Mouse (Mus musculus) liver, embryonic 14.5 days (tissue): Measurements from ENCODE around the gene Crocc. TPM values are rescaled to one million over a fixed set of nuclear protein-coding genes. Genes with fewer than 3 reads are reported as not detected.

Source experiments
- ATAC-seq: fragments of 200-750 bp; cut with Nextera tagmentation; 2 replicates; pipeline ENCODE4 v1.8.0; 2017; ENCODE audit warnings: moderate number of reproducible peaks, mild to moderate bottlenecking, moderate library complexity; ENCODE audit not compliant: insufficient read depth
- DNase-seq, 3 experiments: peaks; one replicate each; pipeline ENCODE4 v3.0.0-alpha.2; 2012 to 2013; ENCODE audit warnings: low read depth in 3 of 3, low spot score in 3 of 3
- H3K27ac ChIP-seq: fragments of 300-500 bp; sonication (generic); 2 replicates; pipeline ENCODE4 v1.5.1; 2014; ENCODE audit warnings: moderate library complexity, mild to moderate bottlenecking, control low read depth, inconsistent platforms
- H3K27me3 ChIP-seq: fragments of 300-500 bp; sonication (generic); 2 replicates; pipeline ENCODE4 v1.6.1; 2014; ENCODE audit warnings: mild to moderate bottlenecking, low read length, moderate library complexity; ENCODE audit not compliant: control insufficient read depth, insufficient read depth
- H3K36me3 ChIP-seq: fragments of 300-500 bp; sonication (generic); replicated peaks from 2 replicates; pipeline ENCODE4 v1.6.1; 2014; ENCODE audit warnings: low read depth; ENCODE audit not compliant: control insufficient read depth, insufficient read depth
- H3K4me1 ChIP-seq, 2 experiments: fragments of 200-500 bp in 1 of 2; fragments of 300-500 bp in 1 of 2; sonication (generic) in 1 of 2; replicated peaks; 2 replicates each; pipeline ENCODE4 v1.6.1; 2012 to 2014; ENCODE audit warnings: antibody characterized with exemption in 1 of 2, inconsistent platforms in 1 of 2, low read length in 1 of 2; ENCODE audit not compliant: control insufficient read depth in 2 of 2, insufficient read depth in 2 of 2
- H3K4me2 ChIP-seq: fragments of 300-500 bp; sonication (generic); 2 replicates; pipeline ENCODE4 v1.6.1; 2014; ENCODE audit warnings: low read depth, mild to moderate bottlenecking, control low read depth, moderate library complexity
- H3K4me3 ChIP-seq, 2 experiments: fragments of 200-500 bp in 1 of 2; fragments of 300-500 bp in 1 of 2; sonication (generic) in 1 of 2; 2 replicates each; pipeline ENCODE4 v1.5.1; 2012 to 2014; ENCODE audit warnings: low read depth in 2 of 2, low read length in 2 of 2, mild to moderate bottlenecking in 2 of 2, control low read depth in 1 of 2, inconsistent platforms in 1 of 2, moderate library complexity in 1 of 2; ENCODE audit not compliant: insufficient read depth in 1 of 2
- H3K9ac ChIP-seq: fragments of 300-500 bp; sonication (generic); replicated peaks from 2 replicates; pipeline ENCODE4 v1.6.1; 2014; ENCODE audit warnings: mild to moderate bottlenecking, control low read depth, moderate library complexity
- H3K9me3 ChIP-seq: fragments of 300-500 bp; sonication (generic); 2 replicates; pipeline ENCODE4 v1.6.1; 2016; ENCODE audit warnings: low read length, mixed read lengths; ENCODE audit not compliant: control insufficient read depth
- CTCF ChIP-seq: IDR thresholded peaks from 2 replicates; pipeline ENCODE4 v1.5.1; 2016; ENCODE audit warnings: antibody characterized with exemption, low read depth, control low read depth
- EP300 ChIP-seq: IDR thresholded peaks from 2 replicates; pipeline ENCODE4 v1.6.1; 2016; ENCODE audit warnings: antibody characterized with exemption, low read depth
- WGBS: fragments of 180-500 bp; shearing (Covaris S2); extraction: QIAGEN DNeasy Blood & Tissue Kit; methylation state at CpG from one replicate; pipeline ENCODE4 v1.1.7; 2014; ENCODE audit not compliant: insufficient replicate concordance; 5-methylcytosine and 5-hydroxymethylcytosine counted together
- polyA plus RNA-seq, 2 experiments: library from polyadenylated mRNA; depleted of rRNA in 1 of 2; stranded (reverse) in 1 of 2; unstranded in 1 of 2; fragments of >200 nt; fragmentation: Nextera tagmentation in 1 of 2; extraction: Ambion mirVana in 1 of 2; gene quantifications; 2 replicates each; pipeline versions ENCODE4 v1.2.1 to v1.2.3; 2012 to 2014

The Crocc gene
- polyA plus RNA-seq, 2 experiments, result 0.53 to 1.7 TPM

DNA sequence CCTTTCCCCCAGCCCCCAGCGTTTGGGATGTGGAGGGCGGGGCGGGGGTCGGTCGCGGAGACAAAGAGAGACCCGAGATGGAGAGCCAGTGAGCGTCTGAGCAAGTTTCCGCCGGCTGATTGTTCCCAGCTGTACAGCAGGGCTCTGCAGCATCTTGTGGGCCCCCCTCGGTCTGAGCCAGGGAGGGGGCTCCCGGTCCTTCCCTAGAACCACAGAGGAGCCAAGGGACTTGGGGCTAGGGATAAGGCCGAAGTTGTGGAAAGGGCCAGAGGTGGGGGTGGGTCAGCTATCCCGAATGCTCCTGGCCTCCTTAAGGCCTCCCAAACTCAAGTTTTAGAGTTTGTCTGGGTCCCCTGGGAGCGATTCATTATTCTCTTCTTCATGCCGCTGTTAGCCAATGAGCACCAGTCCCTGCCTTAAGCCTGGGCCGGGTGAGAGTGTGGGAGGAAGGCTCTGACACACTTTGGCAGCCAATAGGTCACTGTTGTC, 49.4 kb downstream of the Crocc start:
- Histone ChIP-seq H3K4me3 (peak overlapping the region; percentile 33 to 40), H3K27ac (no peak overlapping the region)

DNA sequence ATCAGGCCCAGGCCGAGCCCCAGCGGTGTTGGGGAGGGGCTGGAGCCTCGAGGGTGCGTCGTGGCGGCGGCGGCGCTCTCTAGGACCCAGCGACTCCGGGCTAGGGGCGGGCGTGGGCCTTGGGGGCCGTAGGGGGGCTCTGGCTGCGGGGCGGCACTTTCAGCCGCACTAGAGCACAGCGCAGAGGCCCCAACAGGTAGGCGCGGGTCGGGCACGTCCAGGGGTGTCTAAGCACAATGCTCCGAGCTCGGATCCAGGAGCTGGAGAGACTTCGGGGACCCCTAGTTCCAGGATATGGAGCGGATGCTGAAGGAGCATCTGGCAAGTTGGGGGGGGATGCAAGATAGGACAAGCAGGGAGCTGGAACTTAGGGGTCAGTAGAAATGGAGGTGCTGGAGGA, 49.8 kb downstream of the Crocc start:
- H3K4me2 ChIP-seq, result peak overlapping the region; percentile 47
- H3K4me1 ChIP-seq, result peaks cover 2 to 8% of the 10 kb centered on the region in 2 experiments; a peak in 3 of 4 replicates
- H3K4me3 ChIP-seq, result peak overlapping the region; percentile 33 to 40
- no peak for ATAC-seq
- H3K36me3 ChIP-seq, result no peaks in the 10 kb centered on the region
- 1% methylated on average over 26 of the region's 26 CpGs for WGBS
- H3K27ac ChIP-seq, result no peak overlapping the region
- peaks cover 12% of the 10 kb centered on the region for H3K27me3 ChIP-seq
- H3K9ac ChIP-seq, result no peak overlapping the region
- H3K9me3 ChIP-seq, result no peaks in the 10 kb centered on the region
- TF ChIP-seq EP300 (no peak), CTCF (no peak)
- no peak for DNase-seq

More for the DNA sequence above, 49.4 kb downstream of the Crocc start:
- TF ChIP-seq CTCF, result no peak
- TF ChIP-seq EP300, result no peak
- Histone ChIP-seq H3K4me1 (peaks cover 2 to 8% of the 10 kb centered on the region in 2 experiments; a peak in 3 of 4 replicates), H3K27me3 (peaks cover 12% of the 10 kb centered on the region), H3K36me3 (no peaks in the 10 kb centered on the region), H3K9me3 (no peaks in the 10 kb centered on the region), H3K9ac (no peak overlapping the region), H3K4me2 (peak overlapping the region; percentile 47)
- no peak for ATAC-seq
- no peak for DNase-seq
- 10% methylated on average over 17 of the region's 17 CpGs for WGBS

DNA sequence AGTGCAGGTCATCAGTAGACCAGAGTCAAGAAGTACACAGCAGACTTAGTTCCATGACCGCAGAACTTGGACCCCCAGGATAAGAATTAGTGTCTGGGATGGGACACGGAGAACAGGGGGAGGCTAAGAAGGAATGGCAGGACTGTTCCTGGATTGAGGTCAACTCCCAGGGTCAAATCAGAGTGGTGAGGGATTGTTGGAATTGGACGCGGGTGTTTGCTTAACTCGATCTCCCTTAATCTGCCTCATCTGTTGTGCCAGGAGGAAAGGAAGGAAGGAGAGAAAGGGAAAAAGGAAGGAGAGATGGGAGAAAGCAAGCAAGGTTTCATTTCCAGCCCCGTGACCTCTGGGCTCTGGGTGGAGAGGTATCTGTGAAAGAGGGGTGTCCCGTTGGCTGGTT, 50.2 kb downstream of the Crocc start, which contains the start of gene Mfap2:
Gene Mfap2 (plus strand): TSS at position 301 of the 400 bp plus-strand sequence.
- no peak for TF ChIP-seq CTCF
- TF ChIP-seq EP300, result no peak
- ATAC-seq, result no peak
- H3K4me1 ChIP-seq, result peaks cover 2 to 8% of the 10 kb centered on the region in 2 experiments; a peak in 3 of 4 replicates
- DNase-seq, result no peak
- no peak within 1 kb of the TSS for H3K9ac ChIP-seq
- H3K36me3 ChIP-seq, result no peaks in the 10 kb centered on the region
- H3K9me3 ChIP-seq, result no peaks in the 10 kb centered on the region
- H3K27ac ChIP-seq, result no peak within 1 kb of the TSS
- WGBS, result 23% methylated on average over 7 of the region's 7 CpGs
- H3K27me3 ChIP-seq, result peaks cover 12% of the 10 kb centered on the region
- H3K4me2 ChIP-seq, result peak within 1 kb of the TSS; percentile 47
- H3K4me3 ChIP-seq, result peak within 1 kb of the TSS; percentile 33 to 40

DNA sequence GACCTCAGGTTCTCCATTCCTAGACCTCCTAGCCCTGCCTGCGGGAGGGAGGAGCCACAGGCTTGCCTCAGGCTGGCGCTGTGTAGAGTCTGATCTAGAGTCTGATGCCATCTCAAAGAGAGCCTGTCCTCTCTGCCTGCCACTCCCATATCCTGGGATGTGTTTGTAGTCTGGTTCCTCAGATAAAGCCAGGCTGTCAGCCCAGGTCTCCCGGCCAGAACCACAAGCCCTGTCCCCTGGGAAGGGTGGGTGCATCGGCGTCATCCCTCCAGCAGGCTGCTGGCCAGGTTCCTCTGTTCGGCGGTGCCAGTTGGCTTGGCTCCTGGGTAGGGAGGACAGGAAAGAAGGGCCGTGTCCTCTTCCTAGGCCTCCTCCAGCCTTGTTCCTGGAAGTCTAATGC, 52.3 kb downstream of the Crocc start:
- no peak for TF ChIP-seq CTCF
- TF ChIP-seq EP300, result peak; percentile 34; the same call in 1 of the 2 replicates
- H3K4me3 ChIP-seq, result no peak overlapping the region
- peaks cover 2 to 8% of the 10 kb centered on the region in 2 experiments; a peak in 3 of 4 replicates for H3K4me1 ChIP-seq
- H3K4me2 ChIP-seq, result no peak overlapping the region
- H3K27ac ChIP-seq, result no peak overlapping the region
- H3K9ac ChIP-seq, result no peak overlapping the region
- H3K27me3 ChIP-seq, result peaks cover 12% of the 10 kb centered on the region
- DNase-seq (peak in 1 of 3 experiments; percentile 23), ATAC-seq (peak; percentile 88)
- H3K36me3 ChIP-seq, result no peaks in the 10 kb centered on the region
- 34% methylated on average over 8 of the region's 8 CpGs for WGBS
- H3K9me3 ChIP-seq, result no peaks in the 10 kb centered on the region

DNA sequence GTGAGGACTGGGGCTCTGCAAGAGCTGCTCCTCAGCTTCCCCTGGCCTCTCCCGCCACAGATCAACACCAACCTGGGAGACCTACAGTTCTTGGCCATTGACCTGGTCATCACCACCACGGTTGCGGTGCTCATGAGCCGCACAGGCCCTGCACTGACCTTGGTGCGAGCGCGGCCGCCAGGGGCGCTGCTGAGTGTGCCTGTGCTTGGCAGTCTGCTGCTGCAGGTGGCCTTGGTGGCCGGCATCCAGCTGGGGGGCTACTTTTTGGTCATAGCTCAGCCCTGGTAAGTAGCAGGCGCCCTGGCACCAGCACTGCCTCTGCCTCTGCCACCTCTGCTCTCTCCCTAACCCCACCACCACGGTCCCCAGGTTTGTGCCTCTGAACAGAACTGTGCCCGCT, 54.4 kb downstream of the Crocc start:
- Histone ChIP-seq H3K27ac (no peak overlapping the region), H3K4me2 (no peak overlapping the region), H3K27me3 (peaks cover 10% of the 10 kb centered on the region), H3K9me3 (no peaks in the 10 kb centered on the region), H3K9ac (no peak overlapping the region), H3K36me3 (no peaks in the 10 kb centered on the region), H3K4me1 (peaks cover 2 to 8% of the 10 kb centered on the region in 2 experiments; a peak in 3 of 4 replicates), H3K4me3 (no peak overlapping the region)
- DNase-seq (no peak), ATAC-seq (no peak)
- TF ChIP-seq CTCF (peak; percentile 59), EP300 (no peak)
- WGBS, result 85% methylated on average over 13 of the region's 13 CpGs
